Mouse (Mus musculus): ENCODE results near the gene Atp6v0d1. TPM values are rescaled to one million over a fixed set of nuclear protein-coding genes. Genes with fewer than 3 reads are reported as not detected.

The Atp6v0d1 gene
- polyA plus RNA-seq, 1 experiment from 2014 or later = 263 TPM

DNA sequence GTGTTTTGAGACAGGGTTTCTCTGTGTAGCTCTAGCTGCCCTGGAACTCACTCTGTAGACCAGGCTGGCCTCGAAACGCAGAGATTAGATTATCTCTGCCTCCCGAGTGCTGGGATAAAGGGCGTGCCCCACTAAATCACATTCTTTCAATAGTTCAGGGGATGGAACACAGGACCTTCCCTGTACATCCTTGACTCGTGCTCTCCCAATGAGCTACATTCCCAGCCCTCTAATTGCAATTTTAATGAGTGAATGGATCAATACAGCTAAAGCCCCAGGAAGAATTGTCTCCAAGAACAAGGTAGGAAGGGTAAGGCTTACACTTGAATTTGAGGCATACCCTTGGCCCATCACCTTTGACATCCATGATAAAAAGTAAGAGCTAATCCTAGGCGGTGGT, 32.9 kb upstream of the Atp6v0d1 start:
- H3K36me3 ChIP-seq (ENCODE audit: inconsistent target) = no peaks in the 10 kb centered on the region
- no peak overlapping the region for H3K4me3 ChIP-seq (ENCODE audit: inconsistent target)
- no peaks in the 10 kb centered on the region for H3K79me2 ChIP-seq (ENCODE audit: inconsistent target)
- 98% methylated on average over 6 of the region's 6 CpGs for WGBS (ENCODE audit: missing documents)
- no peak overlapping the region for H3K27ac ChIP-seq

DNA sequence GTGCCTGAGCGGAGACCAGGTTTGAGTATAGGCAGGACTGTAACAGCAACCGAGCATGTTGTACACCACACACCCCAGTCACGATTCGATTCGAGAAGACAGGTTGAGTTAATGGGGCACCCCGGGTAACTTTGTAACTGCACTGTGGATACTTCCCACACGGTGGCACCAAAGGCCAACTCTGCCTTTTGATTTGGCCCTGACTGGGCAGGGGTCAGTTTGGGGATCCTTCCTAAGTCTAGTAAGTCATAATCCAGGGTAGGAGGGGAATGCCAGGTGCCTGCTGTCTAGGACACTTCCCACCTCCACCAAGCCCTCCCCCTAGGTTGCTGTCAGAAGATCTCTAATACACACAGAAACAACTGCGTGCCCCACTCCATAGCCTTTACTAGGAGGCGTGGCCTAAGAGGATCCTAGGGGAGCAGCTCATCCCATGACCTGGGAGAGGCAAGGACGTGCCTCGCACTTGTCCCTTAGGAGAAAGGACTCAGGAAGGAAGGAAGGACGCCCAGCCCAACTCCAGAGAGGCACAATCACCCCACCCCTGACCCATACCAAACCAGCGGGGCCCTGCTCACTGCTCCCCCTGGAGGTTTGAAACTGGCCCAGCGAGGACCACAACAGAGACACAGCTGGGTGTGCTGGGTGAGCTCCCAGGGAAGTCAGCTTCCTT, 30.7 kb upstream of the Atp6v0d1 start:
- Histone ChIP-seq H3K4me3 (ENCODE audit: inconsistent target) (peak overlapping the region; percentile 10), H3K79me2 (ENCODE audit: inconsistent target) (no peaks in the 10 kb centered on the region), H3K36me3 (ENCODE audit: inconsistent target) (no peaks in the 10 kb centered on the region), H3K27ac (no peak overlapping the region)
- 2% methylated on average over 14 of the region's 14 CpGs for WGBS (ENCODE audit: missing documents)

DNA sequence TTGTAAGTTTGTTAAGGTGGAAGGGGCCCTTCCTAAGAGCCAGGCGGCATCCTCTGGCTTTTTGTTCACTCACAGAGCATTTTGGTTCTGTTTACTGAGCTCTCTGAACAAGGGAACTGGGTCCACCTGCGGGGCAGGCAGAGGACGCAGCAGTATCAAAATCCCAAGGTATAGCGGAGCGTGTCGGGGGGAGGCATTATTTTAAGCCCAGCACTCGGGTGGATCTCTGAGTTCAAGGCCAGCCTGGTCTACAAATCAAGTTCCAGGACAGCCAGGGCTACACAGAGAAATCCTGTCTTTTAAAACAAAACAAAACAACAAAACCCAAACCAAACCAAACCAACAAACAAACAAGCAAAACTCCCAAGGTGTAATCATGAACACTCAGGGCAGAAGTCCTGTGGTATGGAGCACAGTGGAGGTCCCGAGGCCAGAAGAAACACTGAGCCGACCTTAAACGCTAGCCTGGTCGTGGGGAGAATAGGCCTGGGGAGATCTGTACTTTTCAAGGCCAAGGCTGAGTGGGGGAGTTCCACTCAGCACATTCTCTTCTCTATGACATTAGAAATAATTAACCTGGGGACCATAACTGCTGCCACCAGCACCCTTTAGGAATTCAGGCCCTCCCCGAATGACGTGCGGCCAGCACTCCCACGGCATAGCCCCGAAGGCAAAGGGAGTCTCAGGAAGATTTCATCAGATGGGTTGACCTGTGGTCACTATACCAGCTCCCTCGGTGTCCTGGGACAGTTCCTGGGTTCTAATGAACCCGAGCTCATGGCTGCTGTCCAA, 28.8 kb upstream of the Atp6v0d1 start:
- Histone ChIP-seq H3K27ac (no peak overlapping the region), H3K79me2 (ENCODE audit: inconsistent target) (no peaks in the 10 kb centered on the region), H3K36me3 (ENCODE audit: inconsistent target) (no peaks in the 10 kb centered on the region), H3K4me3 (ENCODE audit: inconsistent target) (no peak overlapping the region)
- 91% methylated on average over 18 of the region's 18 CpGs for WGBS (ENCODE audit: missing documents)

DNA sequence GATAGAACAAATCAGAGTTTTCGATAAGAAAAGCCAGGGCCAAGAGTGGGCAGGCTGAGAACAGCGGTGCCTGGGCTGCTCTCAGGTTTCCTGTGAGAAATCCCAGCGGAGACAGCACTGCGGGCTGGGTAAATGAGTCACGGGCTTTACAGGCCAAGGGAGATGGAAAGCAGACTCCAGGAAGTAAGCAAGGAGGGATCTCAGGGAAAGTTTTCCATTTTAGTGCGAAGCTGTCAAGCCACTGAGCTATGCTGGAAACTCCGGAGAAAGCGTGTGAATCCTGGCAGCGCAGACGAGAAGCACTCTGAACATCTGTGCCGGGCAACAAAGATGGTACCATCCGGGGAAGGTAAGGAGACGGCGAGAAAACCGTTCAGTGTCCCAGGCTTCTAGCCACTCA, 28.0 kb upstream of the Atp6v0d1 start:
- Histone ChIP-seq H3K79me2 (ENCODE audit: inconsistent target) (no peaks in the 10 kb centered on the region), H3K4me3 (ENCODE audit: inconsistent target) (no peak overlapping the region), H3K36me3 (ENCODE audit: inconsistent target) (no peaks in the 10 kb centered on the region), H3K27ac (no peak overlapping the region)
- WGBS (ENCODE audit: missing documents) = 74% methylated on average over 15 of the region's 15 CpGs

- Histone ChIP-seq H3K27ac (no peak overlapping the region), H3K79me2 (ENCODE audit: inconsistent target) (no peaks in the 10 kb centered on the region), H3K4me3 (ENCODE audit: inconsistent target) (no peak overlapping the region), H3K36me3 (ENCODE audit: inconsistent target) (no peaks in the 10 kb centered on the region)
- 81% methylated on average over 2 of the region's 2 CpGs for WGBS (ENCODE audit: missing documents)
Measured at GRCm38 (mm10) chr8:105592431-105592830, 26.6 kb upstream of the Atp6v0d1 start.

DNA sequence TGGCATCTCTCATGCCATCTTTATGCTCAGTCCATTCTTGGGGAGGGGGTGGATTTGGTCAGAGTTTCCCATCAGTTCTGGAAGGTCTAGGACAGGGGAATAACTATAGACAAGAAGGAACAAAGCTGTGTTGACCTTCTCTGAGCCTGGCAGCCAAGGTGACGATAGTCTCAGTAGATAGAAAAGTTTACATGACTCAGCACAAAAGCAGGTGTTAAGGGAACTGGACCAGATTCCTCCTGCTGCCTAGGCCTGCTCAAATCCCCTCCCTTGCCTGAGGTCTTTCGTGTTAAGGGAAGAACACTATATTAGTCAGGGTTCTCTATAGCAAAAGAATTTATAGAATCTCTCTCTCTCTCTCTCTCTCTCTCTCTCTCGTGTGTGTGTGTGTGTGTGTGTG, 13.9 kb upstream of the Atp6v0d1 start:
- Histone ChIP-seq H3K4me3 (ENCODE audit: inconsistent target) (no peak overlapping the region), H3K36me3 (ENCODE audit: inconsistent target) (no peaks in the 10 kb centered on the region), H3K79me2 (ENCODE audit: inconsistent target) (no peaks in the 10 kb centered on the region), H3K27ac (no peak overlapping the region)
- WGBS (ENCODE audit: missing documents) = 90% methylated on average over 1 of the region's 3 CpGs

DNA sequence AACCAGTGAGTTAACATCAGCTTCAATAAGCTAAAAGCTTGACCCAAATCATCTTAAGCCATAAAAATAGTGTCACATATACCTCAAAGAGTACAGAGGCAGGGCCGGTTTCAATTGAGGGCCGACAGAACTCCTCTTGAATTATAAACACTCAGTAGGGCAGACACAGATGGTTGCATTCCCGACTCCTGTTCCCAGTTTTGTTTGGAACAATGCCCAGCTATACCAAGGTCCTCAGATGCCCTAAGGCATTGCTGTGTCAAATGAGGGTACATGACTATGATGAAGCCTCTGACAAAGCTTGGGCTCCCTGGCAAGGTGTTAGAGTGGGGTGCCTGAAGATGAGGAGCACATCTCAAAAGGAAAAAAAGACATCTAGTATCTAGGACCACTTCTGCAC, 9.7 kb upstream of the Atp6v0d1 start:
- Histone ChIP-seq H3K27ac (no peak overlapping the region), H3K4me3 (ENCODE audit: inconsistent target) (no peak overlapping the region), H3K36me3 (ENCODE audit: inconsistent target) (no peaks in the 10 kb centered on the region), H3K79me2 (ENCODE audit: inconsistent target) (no peaks in the 10 kb centered on the region)
- WGBS (ENCODE audit: missing documents) = 91% methylated on average over 3 of the region's 3 CpGs

GRCm38 (mm10) chr8:105574741-105575140, 8.9 kb upstream of the Atp6v0d1 start:
- no peak overlapping the region for H3K27ac ChIP-seq
- H3K36me3 ChIP-seq (ENCODE audit: inconsistent target) = no peaks in the 10 kb centered on the region
- WGBS (ENCODE audit: missing documents) = 93% methylated on average over 3 of the region's 6 CpGs
- no peaks in the 10 kb centered on the region for H3K79me2 ChIP-seq (ENCODE audit: inconsistent target)
- H3K4me3 ChIP-seq (ENCODE audit: inconsistent target) = no peak overlapping the region

DNA sequence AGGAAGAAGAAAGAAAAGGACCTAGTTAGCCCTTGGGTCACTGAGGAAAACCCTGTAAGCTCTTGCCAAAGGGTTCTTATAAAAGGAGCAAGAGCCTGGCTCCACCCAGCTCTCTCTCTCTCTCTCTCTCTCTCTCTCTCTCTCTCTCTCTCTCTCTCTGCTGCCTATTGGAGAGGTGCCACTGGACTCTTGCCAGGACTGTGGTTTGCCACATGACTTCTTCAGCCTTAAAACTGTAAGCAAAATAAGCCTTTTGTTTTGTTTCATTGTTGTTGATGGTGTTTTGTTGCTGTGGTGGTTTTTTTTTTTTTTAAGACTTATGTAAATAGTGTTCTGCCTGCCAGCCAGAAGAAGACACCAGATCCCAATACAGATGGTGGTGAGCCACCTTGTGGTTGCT, 7.6 kb upstream of the Atp6v0d1 start:
- no peaks in the 10 kb centered on the region for H3K79me2 ChIP-seq (ENCODE audit: inconsistent target)
- H3K36me3 ChIP-seq (ENCODE audit: inconsistent target) = no peaks in the 10 kb centered on the region
- no peak overlapping the region for H3K27ac ChIP-seq
- no peak overlapping the region for H3K4me3 ChIP-seq (ENCODE audit: inconsistent target)

GRCm38 (mm10) chr8:105571810-105572209, 6.0 kb upstream of the Atp6v0d1 start:
- Histone ChIP-seq H3K27ac (no peak overlapping the region), H3K79me2 (ENCODE audit: inconsistent target) (no peaks in the 10 kb centered on the region; the same call in 1 of the 2 replicates), H3K4me3 (ENCODE audit: inconsistent target) (no peak overlapping the region), H3K36me3 (ENCODE audit: inconsistent target) (no peaks in the 10 kb centered on the region)
- 65% methylated on average over 9 of the region's 9 CpGs for WGBS (ENCODE audit: missing documents)

DNA sequence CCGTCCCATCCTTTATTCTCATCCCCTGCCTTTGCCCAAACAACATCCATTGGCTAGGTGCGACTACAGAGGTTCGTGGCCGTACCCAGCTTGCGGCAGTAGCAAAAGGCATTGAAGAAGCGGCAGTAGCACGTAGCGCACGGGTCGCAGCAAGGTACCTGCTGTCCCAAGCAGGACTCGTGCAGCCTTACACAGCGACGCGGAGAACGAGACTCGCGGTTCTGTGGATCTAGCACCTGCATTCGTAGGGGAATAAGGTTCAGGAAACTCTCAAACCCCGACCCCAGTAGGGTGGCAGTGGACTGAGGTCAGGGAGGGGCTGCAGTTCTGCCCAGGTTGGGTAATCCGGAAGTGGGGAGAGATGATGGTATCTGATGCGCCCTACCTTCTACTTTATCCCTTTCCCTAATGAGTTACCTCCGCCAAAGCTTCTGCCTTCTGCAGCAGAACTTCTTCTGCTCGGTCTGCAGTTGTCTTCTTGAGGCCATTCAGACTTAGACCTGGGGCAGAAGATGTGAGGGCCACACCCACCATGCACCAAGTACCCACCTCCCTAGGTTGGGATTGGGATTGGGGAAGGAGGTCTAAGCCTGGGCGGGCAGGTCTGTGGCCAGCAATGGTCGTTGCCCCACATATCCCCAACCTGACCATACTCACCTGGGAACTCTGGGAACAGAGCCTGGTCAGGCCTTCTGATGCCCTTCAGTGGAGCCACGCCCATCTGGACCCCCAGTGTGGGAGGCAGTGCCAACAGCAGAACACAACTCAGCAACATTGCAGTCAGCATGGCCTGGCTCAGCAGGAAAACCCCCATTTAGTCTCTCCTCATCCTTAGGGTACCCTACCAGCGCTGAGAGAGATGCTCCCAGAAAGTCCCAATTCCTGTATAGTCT, 1.1 kb upstream of the Atp6v0d1 start:
- 21% methylated on average over 27 of the region's 27 CpGs for WGBS (ENCODE audit: missing documents)
- Histone ChIP-seq H3K27ac (peak overlapping the region; percentile 62), H3K36me3 (ENCODE audit: inconsistent target) (peaks cover 6% of the 10 kb centered on the region; the same call in 1 of the 2 replicates), H3K79me2 (ENCODE audit: inconsistent target) (peaks cover 38% of the 10 kb centered on the region), H3K4me3 (ENCODE audit: inconsistent target) (peak overlapping the region; percentile 61)

- peak overlapping the region; percentile 92 for H3K27ac ChIP-seq
- peaks cover 6% of the 10 kb centered on the region; the same call in 1 of the 2 replicates for H3K36me3 ChIP-seq (ENCODE audit: inconsistent target)
- peaks cover 53% of the 10 kb centered on the region for H3K79me2 ChIP-seq (ENCODE audit: inconsistent target)
- 0% methylated on average over 31 of the region's 31 CpGs for whole genome bisulfite sequencing (ENCODE audit: missing documents)
- peak overlapping the region; percentile 97 for H3K4me3 ChIP-seq (ENCODE audit: inconsistent target)
Measured at GRCm38 (mm10) chr8:105565401-105565881, 406 bp downstream of the Atp6v0d1 start.

GRCm38 (mm10) chr8:105564573-105565229, 1.1 kb downstream of the Atp6v0d1 start:
- WGBS (ENCODE audit: missing documents) = 1% methylated on average over 9 of the region's 9 CpGs
- peaks cover 11% of the 10 kb centered on the region; the same call in 1 of the 2 replicates for H3K36me3 ChIP-seq (ENCODE audit: inconsistent target)
- H3K4me3 ChIP-seq (ENCODE audit: inconsistent target) = peak overlapping the region; percentile 97
- peak overlapping the region; percentile 92 for H3K27ac ChIP-seq
- peaks cover 61% of the 10 kb centered on the region for H3K79me2 ChIP-seq (ENCODE audit: inconsistent target)

DNA sequence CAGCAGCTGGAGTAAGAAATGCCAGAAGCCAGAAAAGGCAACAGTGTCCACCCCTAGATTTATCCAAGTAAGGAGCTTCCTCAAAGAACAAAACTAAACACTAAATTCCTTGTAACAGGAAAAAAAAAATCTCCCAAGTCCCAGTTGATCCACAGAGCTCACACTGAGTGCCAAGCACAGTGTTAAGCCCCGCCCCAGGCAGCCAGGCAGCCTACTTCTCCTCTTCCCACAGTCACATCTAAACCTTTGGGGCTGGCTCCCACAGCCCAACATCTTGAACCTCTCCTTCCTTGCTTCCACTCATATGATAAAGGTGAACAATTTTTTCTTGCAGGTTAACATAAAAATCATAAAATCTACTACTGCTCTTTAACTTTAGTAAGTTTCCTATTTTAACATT, 2.0 kb downstream of the Atp6v0d1 start:
- H3K36me3 ChIP-seq (ENCODE audit: inconsistent target) = peaks cover 19% of the 10 kb centered on the region; the same call in 1 of the 2 replicates
- peaks cover 69% of the 10 kb centered on the region for H3K79me2 ChIP-seq (ENCODE audit: inconsistent target)
- no peak overlapping the region for H3K27ac ChIP-seq
- 88% methylated on average over 1 of the region's 1 CpGs for WGBS (ENCODE audit: missing documents)
- H3K4me3 ChIP-seq (ENCODE audit: inconsistent target) = no peak overlapping the region
